Mouse (Mus musculus) B cell, adult 2 months (primary cell): Measurements from ENCODE around the gene Camk2b.
"Not testable (repeated sequence)": the region's sequence is repeated elsewhere in the genome, so short reads cannot be mapped to it uniquely, and the experiment has no call there.

Source experiments
- DNase-seq, 2 experiments: peaks; one replicate each; pipeline ENCODE4 v3.0.0; 2022

The Camk2b gene

DNA sequence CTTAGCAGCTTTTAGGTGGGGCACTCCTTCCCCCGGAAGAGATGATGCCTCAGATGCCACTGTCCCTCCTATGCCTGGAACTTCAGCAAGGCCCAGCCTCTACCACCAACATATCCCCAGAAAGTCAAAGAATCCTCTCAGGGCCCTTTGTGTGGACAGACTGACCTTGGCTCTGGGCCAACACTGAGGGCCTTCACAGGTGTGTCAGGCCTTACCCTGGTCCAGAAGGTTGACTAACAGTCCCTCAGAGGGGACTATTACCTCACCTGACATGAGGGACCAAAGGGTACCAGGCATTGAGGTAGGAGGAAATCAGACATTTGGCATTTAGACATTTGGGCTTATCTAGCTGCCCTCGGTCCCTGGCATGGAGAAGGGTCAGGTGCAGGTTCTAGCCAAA is 86.1 kb downstream of the Camk2b start:
- DNase-seq = no peak

DNA sequence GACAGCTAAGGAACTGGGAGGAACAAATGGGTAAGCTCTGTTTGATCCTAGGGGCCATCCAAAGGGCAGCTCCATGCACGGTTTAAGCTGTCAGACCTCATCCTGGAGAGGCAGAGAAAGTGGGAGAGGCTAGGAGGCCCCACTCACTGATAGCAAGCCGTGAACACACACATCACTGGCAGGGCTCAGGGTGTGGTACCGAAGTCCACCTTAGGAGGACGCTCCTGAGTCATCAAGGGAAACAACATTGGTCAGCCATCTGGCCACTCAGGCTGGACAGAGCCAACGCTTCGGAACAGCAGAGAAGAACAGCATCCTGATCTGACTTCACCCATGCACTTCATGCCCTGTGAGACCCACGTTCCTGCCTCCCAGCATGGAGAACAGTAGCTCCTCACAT is 87.1 kb downstream of the Camk2b start:
- no peak for DNase-seq

DNA sequence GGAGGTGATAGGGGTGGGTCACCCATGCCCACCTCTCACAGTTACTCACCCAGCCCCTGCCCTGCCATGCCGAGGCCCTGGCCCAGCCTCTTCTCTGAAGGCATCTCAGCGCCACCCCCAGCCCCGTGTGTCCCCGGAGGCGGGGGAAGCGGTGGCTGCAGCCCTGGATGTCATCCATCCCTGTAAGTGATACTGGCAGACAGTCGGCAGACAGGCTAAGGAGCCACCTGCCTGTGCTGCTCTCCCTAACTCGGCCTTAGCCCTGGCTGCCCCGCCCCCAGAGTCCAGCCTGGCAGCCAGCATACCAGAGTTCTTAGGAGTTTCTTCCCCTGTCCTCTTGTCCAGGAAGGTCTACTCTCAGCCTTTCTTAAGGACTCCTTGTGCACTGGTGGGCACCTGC is 90.1 kb downstream of the Camk2b start:
- no peak for DNase-seq

DNA sequence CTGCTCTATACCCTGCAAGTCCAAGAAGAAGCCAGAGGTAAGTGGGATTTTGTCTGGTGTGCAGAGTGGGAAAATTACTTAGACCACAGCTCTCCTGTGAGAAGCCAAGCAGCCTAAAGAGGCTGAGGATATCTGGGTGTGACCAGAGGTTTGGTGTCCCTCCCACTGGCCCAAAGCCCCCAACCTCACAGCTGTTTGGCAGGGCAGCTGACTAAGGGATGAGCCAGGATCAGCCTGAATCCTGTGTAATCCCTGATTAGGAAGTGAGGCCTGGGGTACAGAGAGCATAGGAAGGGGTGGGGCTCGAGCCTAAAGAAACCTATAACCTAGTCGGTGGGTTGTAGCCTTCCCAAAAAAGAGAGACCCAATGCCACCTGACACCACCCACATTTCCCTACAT is 91.1 kb downstream of the Camk2b start:
- DNase-seq = no peak

DNA sequence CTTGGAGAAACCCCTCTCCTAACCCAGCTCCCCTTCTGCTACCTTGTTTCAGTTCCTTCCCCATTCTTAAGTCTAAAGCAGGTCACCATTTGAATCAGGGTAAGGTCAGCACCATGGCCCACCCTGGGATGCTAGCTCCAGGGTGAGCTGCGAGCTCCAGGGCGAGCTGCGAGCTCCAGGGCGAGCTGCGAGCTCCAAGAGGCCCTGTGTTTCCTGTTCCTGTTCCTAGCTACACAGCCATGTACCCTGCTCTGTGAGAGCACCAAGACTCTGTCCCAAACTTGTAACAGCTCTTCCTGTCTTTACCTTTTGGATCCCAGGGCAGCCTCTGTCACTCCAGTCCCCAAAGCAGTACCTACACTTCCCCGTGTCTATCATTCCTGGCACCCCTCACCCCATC is 92.1 kb downstream of the Camk2b start:
- no peak for DNase-seq

DNA sequence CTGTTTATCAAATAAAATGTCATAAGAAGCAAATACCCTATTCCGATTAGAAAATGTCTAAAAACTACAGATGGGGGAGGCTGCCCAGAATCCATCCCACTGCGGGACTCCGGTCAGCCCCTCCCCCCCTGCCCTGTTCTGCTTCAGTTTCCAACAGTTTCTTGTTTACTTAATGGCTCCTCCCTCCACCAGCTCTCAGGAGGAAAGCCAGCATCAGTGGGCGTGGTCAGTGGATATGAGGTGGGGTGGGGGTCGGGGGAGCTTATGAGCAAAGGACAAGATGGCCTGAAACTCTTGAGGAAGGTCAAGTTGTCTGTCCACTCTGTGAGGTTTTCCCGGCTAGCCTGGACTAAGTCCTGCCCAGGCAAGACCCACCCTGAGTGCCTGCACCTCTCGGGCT is 93.0 kb downstream of the Camk2b start:
- no peak for DNase-seq

DNA sequence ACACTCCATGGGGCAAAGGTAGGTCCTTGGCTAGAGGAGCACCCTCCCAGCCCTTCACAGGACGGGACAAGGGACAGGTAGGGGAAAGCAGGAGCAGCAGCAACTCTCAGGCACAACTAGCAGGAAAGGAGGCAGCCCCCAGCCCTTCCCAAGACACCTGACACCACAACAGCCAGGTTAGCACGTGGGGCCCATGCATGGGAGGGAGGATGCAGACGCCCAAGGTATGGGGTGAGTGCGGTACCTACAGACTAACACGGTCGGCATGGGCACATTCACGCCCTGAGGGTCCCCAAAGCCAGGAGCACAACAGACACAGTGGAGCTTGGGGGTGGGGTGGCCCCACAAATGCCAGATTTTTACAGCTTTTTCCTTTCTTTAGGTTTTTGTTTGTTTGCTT is 95.0 kb downstream of the Camk2b start:
- no peak for DNase-seq

DNA sequence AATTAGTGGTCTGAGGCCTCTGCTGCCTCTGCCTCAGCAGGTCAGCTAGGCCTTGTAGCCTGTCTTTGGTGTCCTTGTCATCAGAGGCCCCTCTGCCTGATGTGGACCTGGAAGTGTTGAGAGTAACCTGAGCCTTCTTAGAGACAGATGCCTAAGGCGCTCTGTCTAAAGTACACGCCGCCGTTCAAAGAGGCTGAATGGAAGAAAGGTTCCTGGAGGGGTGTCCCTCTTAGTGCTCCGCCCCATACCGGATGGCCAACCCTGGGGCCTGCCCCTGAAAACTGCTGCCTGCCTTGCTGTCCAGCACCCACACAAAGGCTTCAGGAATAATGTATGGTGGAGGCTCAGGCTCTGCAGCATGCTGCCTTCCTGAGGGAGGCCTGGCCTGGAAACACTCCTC is 97.9 kb downstream of the Camk2b start:
- no peak for DNase-seq

DNA sequence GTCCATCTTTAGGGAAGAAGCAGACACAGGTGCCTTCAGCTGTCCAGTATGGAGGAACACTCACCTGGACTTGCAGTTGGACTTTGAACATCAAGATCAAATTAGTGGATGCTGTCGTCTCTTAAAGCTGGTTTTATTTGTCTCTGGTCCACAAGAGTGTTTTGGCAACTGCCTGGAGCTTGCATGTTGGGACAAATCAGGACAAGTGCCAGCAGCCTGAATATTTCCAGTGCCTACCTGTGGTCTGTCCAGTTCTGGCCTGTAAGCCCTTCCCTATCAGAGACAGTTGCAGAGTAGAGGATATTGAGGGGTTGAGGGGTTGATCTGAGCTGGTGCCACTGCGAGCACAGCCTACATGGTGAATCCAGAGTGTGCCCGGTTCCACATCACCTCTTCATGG is 99.4 kb downstream of the Camk2b start:
- no peak for DNase-seq

DNA sequence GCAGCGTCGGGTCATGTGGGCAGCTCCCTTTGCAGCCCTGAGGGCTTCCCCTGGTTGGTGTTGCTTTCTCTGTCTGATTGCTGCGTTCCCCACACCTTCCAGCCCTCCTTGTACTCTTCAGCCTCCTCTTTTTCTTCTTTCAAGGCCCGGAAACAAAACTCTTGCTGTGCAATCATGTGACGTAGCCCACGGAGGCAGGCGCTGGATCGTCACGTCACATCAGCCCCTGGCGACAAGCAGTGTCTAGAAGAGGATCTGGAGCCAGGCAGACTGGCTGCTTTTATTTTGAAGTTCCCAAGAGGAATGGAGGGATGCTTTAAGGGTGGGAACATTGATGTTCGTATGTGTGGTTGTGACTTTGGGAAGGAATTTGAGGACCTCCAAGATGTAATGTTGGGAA is 100.3 kb downstream of the Camk2b start:
- DNase-seq = no peak

DNA sequence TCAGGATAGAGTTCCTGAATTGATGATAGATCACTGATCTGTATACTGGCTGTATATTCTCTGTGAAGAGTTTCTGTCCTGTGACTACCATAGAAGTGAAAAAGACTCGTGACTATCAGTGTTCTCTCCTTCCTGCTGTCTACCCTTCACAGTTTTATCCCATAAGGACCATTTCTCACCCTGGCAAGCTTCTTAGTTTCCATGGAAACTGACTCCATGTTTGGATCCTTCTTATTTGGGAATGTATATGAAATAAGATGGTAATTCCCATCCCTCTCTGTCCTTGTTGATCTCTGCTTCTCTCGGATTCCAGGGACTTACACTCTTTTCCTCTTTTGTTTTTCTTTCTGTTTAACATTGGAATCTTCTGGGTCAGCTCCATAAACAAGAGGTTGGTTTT is 106.1 kb downstream of the Camk2b start:
- no peak for DNase-seq

DNA sequence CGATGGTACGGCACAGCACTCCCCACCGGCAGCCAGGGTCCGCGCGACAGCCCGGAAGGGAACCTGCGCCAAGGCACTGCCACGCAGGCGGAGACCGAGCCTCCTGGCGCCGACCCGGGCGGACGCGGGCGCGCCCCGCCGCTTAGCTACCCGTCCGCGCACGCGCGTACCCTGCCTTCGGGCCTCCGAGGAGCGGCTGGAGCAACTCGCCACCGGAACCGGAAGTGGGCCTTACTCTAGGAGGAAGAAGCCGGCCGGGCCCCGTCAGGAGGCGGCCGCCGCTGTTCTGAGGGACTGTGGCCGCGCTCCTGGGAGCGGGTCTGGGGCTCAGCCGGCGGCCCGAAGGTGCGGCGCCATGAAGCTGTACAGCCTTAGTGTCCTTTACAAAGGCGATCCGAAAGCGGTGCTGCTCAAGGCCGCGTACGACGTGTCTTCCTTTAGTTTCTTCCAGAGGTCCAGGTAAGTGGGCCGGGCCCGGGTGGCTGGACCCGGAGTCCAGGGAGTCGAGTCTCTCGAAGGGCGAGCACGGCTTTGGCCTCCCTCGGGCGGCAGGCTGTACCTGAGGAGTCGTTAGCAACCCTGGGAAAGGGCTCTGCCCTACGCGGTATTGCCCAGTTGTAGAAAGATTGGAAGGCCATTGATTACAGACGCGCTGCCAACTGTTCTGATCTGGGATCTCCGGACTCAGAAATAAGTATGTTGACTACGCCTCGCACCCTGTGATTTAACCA is 110.5 kb downstream of the Camk2b start, which contains the start of gene Ykt6:
Ykt6 (plus strand) TSS at position 148 of the 731 bp plus-strand sequence.
- DNase-seq = peak; percentile 86 to 88

DNA sequence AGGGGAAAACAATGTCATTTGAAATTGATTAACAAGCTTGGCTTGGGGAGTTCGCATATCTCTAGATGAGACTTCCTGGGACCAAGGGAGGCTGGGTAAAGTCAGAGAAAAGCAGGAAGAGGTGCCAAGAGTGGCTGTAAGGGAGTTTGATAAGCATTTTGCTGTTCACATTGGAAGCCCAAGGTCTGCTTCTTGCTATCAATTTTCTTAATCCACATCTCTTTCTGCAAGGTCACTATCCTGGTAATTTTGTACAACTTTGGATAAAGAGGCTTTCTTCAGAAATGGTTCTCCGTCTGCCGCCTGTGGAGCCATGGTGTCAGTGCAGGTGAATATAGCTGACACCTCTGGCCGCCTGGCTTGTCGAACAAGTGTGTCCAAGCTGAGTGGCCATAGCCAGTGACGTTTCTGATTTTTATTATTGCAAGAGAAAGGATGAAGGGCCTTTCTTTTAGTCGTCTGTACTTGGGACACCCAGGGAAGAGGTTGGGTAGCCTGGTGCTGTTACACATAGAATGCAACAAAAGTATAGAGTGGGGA is 111.1 kb downstream of the Camk2b start:
- peak in 1 of 2 experiments; percentile 62 for DNase-seq

DNA sequence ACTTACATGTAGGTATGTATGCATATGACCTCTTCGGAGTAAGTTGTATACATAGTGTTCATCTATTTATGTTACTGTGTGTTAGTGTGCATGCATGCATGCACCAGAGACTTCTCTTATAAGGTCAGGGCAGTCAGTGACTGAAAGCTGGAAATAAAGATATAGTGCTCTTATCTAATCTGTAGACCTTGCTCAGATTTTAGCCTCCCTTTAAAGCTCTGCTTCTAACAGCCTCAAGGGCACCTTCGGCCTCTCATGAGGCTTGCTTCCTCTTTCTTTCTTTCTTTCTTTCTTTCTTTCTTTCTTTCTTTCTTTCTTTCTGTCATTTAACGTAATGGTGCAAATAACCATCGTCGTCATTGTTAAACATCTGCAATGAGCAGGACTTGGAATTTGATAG is 111.7 kb downstream of the Camk2b start:
- DNase-seq = no peak

DNA sequence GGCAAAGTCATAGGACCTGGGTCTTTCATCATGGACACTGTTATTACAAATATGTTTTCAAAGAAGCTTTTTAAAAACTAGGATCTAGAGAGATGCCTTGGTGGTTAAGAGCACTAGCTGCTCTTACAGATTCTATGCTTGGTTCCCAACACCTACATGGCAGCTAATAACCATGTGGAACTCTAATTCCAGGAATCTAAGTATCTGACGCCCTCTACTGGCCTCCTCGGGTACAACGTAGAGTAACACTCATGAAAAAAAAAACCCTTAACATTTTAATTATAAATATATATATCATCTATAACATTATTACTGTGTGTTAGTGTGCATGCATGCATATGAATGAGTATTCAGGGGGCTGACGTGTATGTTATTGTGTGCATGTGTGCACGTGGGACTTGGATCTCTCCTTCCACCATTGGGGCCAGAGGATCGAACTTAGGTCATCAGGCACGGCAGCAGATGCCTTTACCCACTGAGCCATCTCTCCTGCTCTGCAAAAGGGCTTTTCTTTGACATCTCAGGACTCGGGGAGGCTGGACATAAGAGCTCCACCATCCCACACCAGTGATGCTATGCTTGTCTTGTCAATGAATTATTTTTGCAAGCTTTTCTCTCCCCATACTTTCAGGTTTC is 112.9 kb downstream of the Camk2b start:
- peak; percentile 58 to 61 for DNase-seq

DNA sequence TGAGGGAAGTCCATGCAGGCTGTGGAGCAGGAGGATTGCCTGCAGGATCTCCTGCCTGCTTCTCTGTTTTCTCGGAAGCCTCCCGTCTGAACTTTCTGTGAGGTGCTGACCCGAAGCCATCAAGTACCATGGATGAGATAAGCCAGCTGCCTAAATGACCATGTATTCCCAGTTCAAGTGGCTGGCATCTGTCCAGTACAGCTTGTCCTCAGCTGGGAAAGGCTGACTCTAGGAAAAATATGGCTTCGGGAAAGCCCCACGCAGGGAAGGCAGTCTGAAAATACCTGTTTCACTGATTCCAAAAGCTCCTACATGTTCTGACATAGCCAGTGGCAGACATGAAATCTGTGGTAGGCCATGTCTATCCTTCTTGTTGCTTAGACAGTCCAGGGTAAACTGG is 113.7 kb downstream of the Camk2b start:
- no peak for DNase-seq

DNA sequence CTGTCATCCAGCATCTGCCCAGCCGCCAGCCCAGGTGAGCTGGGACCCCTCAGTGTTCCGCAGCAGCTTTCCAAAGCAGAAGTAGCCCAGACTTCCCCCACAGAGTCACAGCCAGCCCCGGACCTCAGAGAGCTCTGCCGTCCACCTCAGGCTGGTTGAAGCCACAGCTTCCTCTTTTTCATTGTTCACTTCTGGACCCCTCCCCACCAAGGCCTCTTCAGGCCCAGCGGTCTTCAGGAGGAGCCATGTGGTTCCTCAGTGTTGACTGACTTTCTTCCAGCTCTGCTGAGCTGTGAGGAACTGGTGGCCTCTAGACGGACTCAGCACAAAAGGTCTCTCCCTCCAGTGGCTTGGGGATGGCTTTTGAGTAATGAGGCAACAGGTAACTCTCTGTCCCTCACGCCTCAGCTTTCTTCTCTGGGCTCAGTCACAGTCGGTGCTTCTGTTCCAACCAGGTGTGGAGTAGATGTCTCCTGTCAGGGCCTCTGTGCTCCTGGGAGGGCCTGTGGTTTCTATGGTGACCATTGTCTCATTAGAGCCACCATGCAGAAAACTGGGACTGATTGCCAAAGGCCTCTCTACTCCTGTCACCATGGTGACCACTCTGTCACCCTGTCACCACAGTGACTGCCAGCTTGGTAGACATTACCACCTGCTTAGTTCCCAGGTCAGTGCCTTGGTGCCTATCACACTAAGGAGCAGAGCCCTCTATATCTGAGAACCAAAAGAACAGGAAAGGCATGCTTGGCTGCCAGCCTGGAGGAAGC is 116.4 kb downstream of the Camk2b start, which contains the start of gene Gck:
Gck (minus strand) TSS at position 496 of the 767 bp plus-strand sequence.
- peak; percentile 39 to 48 for DNase-seq

DNA sequence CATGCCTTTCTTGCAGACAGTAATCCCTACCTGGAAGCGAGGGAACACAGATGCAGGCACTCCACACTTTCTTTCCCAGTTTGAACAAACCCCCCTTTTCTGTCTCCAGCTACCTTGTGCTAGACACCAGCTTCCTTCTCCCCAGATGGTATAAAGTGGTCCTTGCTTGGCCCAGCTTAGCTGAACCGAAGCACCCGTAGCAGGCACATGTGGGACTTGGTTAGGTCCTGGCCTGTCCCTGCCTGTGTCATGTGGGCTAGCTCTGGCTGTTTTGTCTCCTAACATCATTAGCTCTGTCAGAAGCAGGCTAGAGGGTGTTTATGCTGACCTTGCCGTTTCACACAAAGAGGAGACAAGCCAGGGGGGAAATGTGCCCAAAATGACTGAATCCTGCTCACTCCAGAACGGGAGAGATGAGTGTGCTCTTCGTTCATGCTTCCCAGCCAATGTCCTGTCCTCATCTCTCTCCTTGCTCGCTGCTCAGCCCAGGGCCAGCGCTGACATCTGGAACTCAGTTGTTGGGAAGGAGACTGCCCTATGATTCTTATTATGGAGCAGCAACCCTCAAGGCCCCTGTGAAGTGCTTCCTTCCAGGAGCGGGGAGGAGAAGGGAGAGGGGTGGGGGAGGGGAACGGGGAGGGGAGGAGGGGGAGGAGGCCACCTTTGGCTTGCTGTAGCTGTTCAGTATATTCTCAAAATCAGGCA is 117.5 kb downstream of the Camk2b start:
- no peak for DNase-seq

DNA sequence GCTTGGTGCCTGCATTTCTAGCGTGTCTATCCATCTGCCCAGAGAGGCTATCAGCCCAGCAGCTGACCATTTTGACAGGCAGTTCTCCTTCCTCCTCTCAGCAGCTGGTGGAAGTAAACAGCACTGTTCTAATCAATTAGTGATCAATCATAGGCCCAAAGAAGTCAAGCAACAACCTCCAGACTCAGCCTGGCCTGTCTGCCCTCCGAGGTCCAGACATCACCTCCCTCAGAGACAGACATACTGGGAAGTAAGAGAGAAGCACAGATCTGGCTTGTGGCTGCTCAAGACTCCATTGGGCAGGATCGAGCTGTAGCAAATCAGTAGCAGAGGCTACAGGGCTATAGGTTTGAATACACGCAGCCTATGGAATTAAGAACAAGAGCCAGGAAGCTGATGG is 118.4 kb downstream of the Camk2b start:
- DNase-seq = no peak

DNA sequence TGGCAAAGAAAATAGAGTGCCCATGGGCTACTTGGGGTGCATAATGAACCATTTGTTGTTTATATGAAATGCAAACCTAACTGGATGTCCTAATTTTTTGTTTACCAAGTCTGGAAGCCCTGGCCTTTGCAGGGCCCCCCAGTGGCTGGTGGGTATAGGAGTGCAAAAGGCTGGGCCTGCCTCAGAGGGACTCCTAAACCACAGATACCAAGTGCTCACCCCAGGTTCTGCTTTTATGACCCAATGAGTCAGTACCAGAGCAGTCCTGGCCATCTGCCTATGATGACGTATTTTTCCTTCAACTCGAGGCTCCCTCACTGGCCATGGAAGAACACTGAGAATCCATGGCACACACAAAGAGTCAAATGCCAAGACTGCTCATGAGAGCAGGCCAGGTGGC is 121.1 kb downstream of the Camk2b start:
- no peak for DNase-seq

DNA sequence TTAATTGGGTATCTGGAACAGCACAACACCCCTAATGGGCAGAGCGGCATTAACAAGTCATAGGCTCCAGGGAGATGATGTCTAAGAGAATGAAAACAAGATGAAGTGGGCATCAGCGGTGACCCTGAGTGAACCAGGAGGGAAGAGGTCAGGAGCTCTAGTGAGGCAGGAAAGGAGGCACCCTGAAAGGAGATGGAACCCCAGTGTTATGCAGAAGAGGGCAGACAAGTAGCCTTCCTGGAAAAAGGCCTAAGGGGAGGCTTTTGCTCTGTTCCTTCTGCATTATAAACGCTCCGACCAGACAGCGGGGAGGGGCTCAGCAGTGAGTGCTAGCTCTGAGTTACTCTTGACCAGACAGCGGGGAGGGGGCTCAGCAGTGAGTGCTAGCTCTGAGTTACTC is 123.2 kb downstream of the Camk2b start:
- no peak for DNase-seq

DNA sequence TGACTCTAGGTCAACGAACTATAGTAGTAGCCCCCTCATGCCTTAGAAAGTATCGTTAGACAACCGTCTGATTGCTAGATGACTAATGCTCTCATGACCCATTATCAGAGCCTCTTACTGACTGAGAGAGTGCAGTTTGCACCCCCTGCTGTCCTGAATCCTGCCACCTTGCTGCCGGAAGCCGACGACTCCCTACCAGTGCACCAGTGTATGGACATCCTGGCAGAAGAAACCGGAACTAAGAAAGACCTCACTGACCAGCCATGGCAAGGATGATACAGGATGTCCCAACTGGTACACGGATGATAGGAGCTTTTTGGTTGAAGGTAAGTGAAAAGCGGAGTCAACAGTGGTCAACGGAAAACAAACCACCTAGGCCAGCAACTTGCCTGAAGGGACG is 131.6 kb downstream of the Camk2b start:
- not testable (repeated sequence) for DNase-seq

DNA sequence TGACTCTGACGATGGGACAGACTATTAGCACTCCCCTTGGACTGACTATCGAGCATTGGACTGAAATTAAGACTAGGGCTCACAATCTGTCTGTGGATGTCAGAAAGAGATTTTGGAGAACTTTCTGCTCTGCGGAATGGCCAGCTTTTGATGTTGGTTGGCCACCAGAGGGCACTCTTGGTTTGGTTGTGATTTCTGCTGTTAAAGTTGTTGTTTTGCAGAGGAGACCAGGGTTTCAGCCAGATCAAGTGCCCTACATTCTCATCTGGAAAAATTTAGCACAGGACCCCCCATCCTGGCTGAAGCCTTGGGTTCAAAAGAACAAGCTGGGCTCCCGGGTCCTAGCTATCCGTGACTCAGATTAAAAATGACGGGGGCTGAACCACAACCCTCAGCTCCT is 134.2 kb downstream of the Camk2b start:
- peak; percentile 45 to 55 for DNase-seq
